Mouse (Mus musculus) gastrocnemius, postnatal 14 days (tissue): ENCODE measurements around the gene Tbccd1. TPM values are rescaled to one million over a fixed set of nuclear protein-coding genes. Genes with fewer than 3 reads are reported as not detected.

ENCODE experiments used
- DNase-seq: peaks from one replicate; pipeline ENCODE4 v3.0.0; 2021; ENCODE audit warnings: mixed read lengths
- intact Hi-C: fragments of 180-260 bp; cut with DNase I; formaldehyde crosslinking; loops from one replicate; pipeline ENCODE4 v1.15.1; 2025; ENCODE audit warnings: low total_unique reads
- long read RNA-seq, 2 experiments: library from polyadenylated mRNA; stranded (forward); transcript quantifications; one replicate each; pipeline ENCODE4 v2.0.0; 2021
- total RNA-seq, 2 experiments: library from RNA; stranded (reverse); gene quantifications; 2 replicates each; pipeline ENCODE4 v1.2.3; 2021

Tbccd1 gene
- total RNA-seq: 1 to 10 TPM; 5.0 to 6.2 TPM
- long read RNA-seq, experiment 1, partial matches to known transcripts: 2 of 3 reads
- long read RNA-seq, experiment 1, other reads (novel, unspliced or antisense): 1 of 3 reads
- long read RNA-seq, experiment 2, partial matches to known transcripts: 2 of 6 reads
- long read RNA-seq, experiment 2, other reads (novel, unspliced or antisense): 2 of 6 reads

DNA sequence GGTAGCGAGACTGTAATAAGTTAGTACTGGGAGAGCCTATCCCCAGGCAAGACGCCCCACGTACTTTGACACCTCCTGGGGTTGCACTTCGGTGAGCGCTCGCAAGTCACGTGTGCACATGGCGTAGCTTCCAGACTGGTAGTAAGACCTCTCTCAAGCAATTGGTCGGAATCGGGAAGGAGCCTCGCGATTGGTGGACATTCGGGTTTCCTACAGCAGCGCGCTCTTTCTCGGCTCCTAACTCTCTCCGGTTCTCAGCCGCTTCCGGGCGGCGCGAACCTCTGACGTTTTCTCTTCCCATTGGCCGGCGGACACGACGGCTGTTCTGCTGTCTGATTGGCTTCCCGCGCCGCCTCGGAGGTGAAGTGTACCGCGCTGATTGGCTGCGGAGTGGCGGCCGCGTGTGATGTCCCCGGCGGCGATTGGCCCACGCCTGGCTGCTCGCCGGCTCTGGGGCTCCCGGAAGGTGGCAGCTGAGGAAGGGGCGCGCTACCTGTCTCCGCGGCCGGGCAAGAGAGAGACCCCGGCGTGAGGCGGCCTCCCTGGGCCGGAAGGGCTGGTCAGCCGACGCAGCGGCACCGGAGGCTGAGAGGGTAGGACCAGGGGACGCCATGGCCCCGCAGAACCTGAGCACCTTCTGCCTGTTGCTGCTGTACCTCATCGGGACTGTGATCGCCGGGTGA, at the start of gene Tbccd1, which contains the start of gene Dnajb11:
Tbccd1 (minus strand) TSS at position 239 of the 683 bp plus-strand sequence.
Dnajb11 (plus strand) TSS at position 415 of the 683 bp plus-strand sequence.
- peak; percentile 98 for DNase-seq
- intact Hi-C loops: no loop called here

DNA sequence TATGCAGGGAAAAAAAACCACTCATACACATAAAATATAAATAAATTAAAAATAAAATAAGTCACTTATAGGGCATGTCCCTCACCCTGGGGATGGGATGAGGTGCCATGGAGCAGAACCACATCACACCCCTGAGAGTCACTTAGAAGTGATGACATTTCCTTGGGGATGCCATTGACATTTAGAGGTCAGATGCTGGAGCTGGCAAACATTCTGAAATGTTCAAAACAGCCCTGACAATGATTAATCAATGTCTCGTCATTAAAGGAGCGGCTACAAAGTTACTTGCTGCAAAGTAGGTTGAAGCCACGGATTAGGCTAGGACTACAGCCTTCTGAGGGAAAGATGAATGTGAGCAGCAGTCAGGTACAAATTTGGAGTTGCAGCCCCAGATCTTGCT, 43.9 kb upstream of the Tbccd1 start:
- intact Hi-C loops: no loop called here

DNA sequence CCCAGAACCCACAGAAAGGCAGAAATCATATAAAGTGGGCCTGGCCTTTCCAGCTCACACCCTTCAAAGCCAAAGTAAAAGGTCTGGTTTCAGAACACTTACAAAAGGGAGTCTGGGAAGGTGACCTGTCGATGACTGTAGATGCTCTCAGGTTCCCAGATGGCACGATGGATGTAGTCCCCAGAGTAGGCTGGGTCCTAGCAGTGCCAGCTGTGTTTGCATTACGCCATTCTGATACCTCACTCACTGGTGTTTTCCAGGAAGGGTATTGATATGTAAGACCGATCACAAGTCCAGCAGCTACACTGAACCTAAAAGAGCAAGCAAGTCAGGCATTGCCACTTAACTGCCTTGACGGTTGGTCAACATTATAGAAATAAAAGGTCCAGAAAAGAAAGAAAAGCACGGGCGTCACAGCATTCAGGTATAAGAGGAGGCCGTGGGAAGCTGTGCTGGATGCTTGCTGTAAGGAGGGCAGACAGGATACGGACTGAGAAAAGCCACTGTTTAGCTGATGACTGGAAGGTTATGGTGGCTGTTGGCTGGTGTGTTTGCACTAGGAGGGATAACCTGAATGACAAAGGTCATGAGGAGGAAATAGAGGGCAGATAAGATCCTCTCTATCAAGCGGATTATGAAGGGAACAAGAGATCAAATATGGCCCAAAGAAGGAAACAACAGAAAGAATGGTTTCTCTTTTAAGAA, 42.5 kb upstream of the Tbccd1 start:
- intact Hi-C loops: no loop called here
- DNase-seq: no peak

More for the DNA sequence above, 43.9 kb upstream of the Tbccd1 start:
- DNase-seq: no peak

DNA sequence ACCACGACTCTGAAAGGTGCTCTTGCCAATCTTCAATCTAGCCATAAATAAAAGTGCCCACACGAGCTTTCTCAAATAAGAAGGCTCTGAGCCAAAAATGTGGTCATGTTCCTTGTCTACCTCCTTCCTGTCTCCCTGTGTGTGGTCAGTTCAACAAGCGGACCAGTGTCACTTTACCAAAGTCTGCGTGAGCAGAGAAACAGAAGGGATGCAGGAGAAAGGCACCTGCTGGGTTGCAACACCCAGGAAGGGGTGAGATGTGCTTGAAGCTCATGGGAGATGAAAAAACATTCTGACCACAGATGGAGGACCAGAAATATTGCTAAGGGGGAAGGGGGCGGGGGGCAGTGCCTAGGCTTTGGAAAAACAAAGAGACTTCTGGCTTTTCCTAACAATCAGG, 41.9 kb upstream of the Tbccd1 start:
- intact Hi-C loops: no loop called here
- DNase-seq: no peak

DNA sequence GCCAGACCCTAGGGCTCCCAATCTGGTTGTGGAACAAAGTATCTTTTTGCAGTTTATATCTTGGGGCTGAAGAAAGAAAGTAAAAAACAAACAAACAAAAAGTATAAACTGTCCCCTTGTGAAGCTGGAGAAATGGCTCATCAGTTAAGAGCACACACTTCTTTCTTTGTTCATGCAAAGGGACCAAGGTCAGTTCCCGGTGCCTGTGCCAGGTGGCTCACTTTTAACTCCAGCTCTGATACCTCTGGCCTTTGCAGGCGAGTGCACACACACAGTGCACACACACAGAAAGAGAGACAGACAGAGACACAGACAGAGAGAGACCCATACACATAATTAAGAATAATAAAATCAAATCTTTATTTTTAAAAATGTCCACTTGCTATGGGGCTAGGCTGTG, 39.1 kb upstream of the Tbccd1 start:
- DNase-seq: no peak
- intact Hi-C loops: no loop called here

DNA sequence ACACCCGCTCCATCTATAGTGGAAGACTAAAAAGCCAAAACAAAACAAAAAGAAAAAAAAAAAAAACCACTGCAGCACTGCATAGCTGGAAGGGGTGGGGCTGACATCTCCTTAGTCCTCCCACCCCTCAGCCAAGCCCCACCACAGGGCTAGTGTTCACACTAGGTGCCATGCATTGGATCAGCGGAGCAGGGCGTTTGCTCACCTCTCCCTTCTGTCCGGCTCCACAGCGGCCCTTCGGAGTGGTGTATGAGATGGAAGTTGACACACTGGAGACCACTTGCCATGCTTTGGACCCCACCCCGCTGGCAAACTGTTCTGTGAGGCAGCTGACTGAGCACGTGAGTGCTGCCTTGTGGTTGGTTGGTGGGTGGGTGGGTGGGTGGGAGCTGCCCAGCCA, 36.6 kb upstream of the Tbccd1 start:
- no peak for DNase-seq
- intact Hi-C loops: no loop called here

DNA sequence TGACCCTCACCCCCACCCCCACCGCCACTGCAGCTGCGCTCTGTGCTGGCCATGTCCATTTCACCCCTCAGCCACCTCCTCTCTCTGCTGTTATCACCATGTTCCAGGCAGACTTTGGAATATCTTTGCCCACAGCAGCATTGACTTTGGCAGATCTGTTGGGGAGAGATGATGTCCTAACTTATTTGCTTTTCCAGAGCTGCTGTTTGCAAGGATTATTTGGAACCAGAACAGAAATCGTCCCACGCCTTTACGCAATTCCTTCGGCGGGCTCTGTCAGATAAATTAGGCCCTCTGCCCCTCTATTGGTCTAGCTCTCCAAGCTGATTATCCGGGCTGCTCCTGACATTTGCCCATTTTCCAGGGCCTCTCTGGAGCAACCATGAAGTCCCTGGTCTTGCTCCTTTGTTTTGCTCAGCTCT, 34.3 kb upstream of the Tbccd1 start:
- DNase-seq: no peak
- intact Hi-C loops: no loop called here

DNA sequence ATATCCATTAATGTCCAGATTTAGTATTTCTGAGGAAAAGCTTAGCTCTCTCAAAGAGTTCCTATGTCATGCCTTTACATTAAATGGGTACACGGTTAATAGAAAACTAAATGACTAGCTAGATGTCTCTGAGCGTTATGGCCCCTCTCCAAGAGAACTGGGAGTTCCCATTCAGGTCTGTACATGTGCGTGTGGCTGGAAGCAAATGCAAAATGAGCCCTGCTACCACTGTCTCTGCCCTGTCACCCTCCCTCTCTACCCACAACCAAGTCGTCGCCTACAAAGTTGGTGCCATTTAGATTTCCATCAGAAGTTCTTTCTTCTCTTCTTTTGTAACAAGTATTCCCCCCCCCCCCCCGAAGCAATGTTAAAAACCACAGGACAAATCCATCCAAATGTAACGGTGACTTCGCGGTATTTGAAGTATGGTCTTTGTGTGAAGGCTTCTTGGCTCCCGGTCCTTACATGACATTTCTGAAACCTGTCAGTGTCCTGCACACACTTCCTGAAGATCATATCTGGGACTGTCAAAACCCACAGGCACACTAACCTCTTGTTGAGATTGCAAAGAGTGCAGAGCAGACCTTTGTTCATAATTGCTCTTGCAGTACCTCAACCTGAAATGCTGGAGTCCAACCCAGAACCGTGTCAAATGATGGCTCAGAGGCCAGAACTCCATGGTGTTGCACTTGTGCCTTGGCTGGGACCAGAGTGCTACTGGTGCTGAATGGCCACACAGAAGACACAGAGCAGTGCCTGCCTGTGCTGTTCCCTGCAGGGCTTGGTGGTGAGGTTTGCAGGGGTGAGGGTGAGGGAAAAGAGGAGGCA, 33.4 kb upstream of the Tbccd1 start, which contains the start of gene Ahsg:
Ahsg (plus strand) TSS at position 595 of the 828 bp plus-strand sequence.
- no peak for DNase-seq
- intact Hi-C loops: no loop called here

DNA sequence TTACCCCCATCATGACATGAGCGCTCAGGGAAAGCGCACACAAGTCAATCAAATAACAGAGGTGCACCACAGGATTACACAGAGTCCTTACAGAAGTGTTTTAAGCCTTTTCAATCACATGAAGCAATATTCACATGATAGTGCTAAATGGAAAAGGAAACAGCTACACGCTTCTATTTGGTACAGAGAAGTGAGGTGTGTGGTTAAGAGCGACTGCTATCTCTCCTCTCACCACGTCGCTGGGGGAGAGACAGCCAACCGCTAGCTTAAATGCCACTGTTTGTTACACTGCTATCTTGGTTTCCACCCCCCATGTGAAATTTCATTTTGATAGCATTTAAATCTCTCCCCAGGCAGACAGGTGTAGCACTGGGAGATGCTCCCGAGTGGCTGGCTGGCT, 32.2 kb upstream of the Tbccd1 start:
- DNase-seq: no peak
- intact Hi-C loops: no loop called here

DNA sequence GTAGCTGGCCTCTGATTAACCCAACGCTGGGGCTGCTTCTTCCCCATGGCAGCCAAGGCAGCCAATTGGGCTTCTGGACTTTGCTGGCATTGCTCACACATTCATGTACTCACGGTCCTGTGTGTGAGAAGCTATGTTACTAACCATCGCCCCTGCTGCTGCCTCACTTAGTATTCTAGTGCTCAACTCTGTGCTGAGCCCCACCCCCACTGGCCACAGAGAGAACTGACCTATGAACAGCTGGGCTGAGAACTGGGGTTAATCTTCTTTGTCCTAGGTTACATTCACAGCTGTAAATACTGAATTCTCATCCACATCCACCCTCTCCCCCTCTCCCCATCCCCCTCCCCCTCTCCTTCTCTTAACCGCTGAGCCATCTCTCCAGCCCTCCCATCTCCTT, 31.4 kb upstream of the Tbccd1 start:
- no peak for DNase-seq
- intact Hi-C loops: no loop called here

DNA sequence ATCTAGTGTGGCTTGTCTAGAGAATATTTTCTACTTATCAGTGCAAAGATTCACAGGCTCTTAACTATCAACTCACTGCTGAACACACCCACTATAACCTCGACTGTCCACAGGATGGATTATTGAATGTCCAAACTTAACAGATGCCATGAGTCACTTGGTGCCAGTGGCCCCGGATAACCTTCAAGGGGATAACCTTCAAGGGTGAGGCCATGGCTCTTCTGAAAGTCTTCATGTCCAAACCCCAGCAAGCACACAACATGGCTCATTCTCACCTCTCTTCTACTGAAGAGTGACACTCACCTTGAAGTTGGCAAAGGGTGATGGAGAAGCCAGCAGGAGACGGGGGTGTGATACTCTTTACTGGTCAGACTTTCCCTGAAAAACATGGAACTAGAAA, 29.3 kb upstream of the Tbccd1 start:
- intact Hi-C loops: no loop called here

DNA sequence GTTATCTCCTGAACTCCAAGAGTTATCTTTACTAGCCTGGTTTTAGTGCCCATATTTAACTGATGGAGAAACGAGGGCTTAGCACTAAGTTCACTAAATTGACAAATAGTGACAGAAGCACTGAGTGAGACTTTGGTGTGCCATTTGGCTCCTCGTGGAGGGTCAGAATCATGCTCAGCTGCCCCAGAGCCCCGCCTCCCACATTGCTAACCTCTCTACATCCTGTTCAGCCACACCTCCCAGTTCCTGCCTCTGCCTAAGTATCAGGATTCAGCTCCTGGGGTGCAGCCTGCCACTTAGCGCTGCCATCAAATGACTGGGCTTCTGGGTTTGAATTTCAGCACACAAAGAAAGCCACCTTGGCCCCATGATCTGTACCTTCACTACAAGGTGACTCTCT, 27.9 kb upstream of the Tbccd1 start:
- no peak for DNase-seq
- intact Hi-C loops: no loop called here

More for the DNA sequence above, 29.3 kb upstream of the Tbccd1 start:
- no peak for DNase-seq

DNA sequence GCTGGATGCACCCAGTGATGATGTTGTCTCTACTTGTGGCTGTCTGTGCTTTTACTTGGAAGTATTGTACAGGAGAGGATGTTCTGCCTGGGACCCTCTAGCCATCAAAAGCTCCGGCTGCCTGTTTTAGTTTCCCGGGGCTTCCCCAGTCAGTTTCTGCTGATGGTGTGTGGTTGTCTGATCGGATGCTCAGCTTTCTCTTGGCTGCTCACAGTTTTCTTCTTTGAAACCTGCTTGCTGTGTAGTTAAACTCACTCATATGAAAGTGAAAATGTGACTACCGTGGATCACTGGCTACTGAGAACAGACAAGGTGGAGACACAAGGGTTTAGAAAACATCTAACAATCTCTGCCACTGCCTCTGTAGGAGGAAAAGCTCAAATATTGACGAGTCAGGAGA, 26.0 kb upstream of the Tbccd1 start:
- DNase-seq: no peak
- intact Hi-C loops: no loop called here

DNA sequence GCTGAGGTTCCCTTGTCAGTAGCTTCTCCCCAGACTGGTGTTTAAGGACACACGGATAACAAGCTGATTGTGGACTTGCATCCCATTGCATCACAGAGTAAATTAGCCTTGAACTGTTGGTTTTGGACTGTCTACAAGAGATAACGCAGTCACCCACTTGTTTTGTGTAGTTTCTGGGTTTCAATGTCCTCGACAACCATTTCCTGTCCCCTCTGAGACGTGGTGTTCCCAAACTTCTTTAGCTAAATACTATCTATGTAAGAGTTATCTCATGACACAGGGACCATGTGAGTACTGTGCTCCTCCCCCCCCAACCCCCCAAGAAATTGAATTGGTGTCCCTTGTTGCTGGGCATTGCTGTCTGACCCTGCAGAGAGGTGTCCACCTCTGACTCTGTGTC, 24.0 kb upstream of the Tbccd1 start:
- intact Hi-C loops: no loop called here

DNA sequence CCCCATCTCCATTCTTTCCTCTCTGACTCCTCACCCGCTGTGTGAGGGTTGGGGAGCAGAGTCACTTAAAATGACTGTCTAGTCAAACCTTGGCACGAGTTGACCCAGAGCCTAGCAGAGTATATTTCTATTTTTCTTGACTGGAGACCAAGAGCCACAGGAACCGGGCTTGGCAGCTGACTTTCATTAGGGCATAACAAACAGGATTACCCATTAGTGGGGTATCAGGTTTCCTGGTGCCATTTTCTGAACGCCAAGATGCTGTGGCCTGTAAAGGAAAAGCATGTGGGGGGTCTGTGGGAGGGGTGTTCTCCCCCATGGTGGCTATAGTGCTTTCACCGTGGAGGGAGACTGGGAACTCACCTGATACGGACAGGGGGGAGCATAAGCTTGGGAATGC, 23.4 kb upstream of the Tbccd1 start:
- intact Hi-C loops: no loop called here
- no peak for DNase-seq

More for the DNA sequence above, 24.0 kb upstream of the Tbccd1 start:
- no peak for DNase-seq

DNA sequence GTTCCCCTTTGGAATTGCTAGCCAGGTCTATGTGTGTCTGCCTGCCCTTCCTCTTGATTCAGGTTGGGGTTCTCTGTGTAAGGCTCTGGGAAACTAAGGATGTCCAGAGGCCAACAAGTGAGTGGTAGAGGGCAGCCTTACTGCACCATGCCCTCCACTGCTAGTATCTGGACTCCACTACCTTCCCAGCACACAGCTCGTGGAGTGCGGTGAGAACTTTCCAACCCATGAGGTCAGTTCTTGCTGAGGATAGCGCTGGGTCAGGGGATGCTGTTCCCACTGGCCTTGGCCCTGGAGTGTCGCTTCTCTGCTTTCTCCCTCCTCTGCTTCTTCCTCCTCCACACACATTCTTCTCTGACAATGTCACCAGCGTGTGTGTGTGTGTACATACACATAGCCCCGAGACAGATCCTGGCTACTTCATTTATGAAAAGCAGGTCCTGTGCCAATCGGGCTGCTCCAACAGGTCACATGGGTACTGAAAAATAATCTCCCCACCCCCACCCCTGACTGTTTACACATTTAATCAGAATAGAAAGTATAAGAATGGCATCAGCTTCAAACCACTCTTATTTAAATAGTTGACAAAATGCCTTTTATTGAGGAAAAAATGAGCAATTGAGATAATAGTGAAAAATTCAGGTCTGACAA, 22.6 kb upstream of the Tbccd1 start:
- intact Hi-C loops: loop anchor here (5.0 kb wide), 2 partner anchors 72 to 257 kb away; partner anchors contain the start of gene Hrg
- DNase-seq: no peak

DNA sequence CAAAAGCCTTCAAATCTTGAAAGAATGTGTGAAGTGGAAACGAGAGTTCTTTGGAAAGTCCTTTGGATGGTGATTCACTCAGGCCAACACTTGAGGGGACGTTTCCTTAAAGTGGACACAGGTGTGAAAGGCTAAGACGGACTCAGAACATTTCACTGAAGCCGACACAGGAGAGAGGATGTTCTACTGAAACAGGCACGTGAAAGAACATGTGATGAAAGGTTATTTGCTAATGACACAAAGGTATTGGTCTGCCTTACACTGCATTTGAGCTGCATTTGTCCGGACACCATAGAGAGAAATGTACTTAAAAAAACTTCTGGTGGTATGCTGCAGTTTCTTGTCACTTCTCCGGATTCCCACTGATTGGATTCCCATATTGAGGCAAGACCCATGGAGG, 21.2 kb upstream of the Tbccd1 start:
- no peak for DNase-seq

DNA sequence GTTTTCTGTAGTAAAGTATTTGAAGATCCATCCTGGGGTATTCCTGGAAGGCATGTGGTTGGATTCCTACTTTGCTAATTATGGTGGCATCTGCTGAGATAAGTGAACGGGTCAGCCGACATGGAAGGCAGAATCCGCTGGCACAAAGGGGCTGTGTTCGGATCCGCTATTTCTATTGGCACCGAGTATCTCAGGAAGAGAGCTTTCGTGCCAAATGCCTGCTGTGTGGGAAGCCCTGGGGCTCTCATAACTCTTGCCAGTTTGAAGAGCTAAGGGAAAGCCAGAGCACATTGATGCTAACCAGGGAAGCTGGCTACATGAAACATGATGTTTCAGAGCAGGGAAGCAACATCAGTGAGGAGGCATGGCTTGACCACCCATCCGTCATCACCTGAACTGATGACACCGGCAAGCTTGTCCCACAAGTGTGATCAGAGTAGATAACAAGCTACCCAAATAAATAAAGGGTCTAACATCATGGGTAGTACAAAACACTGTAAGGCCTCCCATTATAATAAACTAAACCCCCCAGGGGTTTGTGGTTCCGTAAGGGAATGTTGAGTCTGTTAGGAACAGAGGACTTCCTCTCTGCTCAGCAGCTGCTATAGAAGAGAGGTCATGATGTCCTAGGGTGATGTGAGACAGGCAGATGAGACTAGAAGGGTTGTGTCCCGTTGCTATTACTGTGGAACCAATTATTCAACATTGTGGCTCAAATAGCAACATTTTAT, 20.4 kb upstream of the Tbccd1 start:
- intact Hi-C loops: loop anchor here (5.0 kb wide), 2 partner anchors 74 to 259 kb away; partner anchors contain the start of gene Hrg
- no peak for DNase-seq

More for the DNA sequence above, 21.2 kb upstream of the Tbccd1 start:
- intact Hi-C loops: loop anchor here (5.0 kb wide), 2 partner anchors 74 to 259 kb away; partner anchors contain the start of gene Hrg
